Mouse (Mus musculus) cortical plate, adult 2 months (tissue): ENCODE data around the gene Ppara.

Experiments used
- CTCF ChIP-seq: fragments of 200-500 bp; IDR thresholded peaks from 2 replicates; pipeline ENCODE4 v1.5.1; 2011; ENCODE audit warnings: mild to moderate bottlenecking, control low read depth, low read length; ENCODE audit not compliant: insufficient read depth; ENCODE audit errors: extremely low read depth
- POLR2A ChIP-seq: fragments of 200-500 bp; IDR thresholded peaks from 2 replicates; pipeline ENCODE4 v1.6.1; 2011; ENCODE audit warnings: mild to moderate bottlenecking, low read length, control low read depth; ENCODE audit not compliant: insufficient read depth; ENCODE audit errors: extremely low read depth

DNA sequence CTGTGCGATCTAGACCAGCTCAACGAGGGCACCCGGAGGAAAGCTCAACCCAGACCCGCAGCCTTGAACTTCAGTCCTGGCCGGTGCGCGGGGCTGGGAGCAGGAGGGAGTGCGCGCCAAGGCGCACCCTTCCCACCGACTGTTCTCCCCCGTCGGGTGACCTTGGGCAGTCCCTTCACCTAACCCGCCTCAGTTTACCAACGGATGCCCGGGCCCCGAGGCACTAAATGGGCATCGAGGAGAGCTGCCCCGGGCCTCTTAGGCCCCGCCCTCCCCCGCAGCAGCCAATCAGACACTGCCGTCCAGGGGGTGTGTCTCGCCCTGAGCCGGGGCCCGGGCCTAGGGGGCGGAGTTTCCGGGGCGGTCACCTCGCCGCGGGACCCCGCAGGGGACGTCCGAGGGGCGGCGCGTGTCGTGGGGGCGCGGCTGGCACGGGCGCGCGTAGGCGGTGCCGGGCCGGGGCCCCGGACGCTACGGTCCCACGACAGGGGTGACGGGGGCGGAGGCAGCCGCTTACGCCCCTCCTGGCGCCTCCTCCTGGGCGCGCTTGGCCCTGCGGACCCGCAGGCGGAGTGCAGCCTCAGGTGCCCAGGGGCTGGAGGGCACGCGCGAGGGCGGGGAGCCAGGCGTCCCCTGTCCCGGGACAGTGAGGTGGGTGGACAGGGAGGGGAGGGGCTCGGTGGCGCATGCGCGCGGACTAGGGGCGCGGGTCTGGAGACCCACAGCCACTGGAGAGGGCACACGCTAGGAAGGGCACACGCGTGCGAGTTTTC lies 466 bp downstream of the Ppara start:
- TF ChIP-seq CTCF (no peak), POLR2A (0 out of 2 replicates have a peak, but pooled peaks have one; percentile 13)
